Mouse (Mus musculus): ENCODE measurements around the gene Ctnna3.
"Not testable (repeated sequence)": the region's sequence is repeated elsewhere in the genome, so short reads cannot be mapped to it uniquely, and the experiment has no call there.

The Ctnna3 gene

DNA sequence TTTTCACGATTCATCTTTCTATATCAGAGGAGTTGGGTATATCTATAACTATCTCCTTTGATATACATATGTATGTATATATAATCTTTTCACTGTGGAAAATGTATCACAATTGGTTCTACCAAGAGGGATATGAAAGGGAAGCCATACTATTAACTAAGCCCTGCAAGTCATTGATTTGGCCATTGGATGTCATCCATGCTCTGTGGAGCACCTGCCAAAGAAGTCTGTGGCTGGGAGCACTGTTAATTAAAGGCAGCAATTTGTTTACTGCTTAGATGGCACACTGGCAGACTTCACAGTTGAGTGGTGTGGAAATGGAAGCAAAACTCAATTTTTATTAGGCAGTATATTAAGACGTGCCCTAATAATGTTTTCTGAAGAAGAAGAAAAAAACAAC lies 1592.8 kb downstream of the Ctnna3 start:
- peak; percentile 15 to 31 for DNase-seq

DNA sequence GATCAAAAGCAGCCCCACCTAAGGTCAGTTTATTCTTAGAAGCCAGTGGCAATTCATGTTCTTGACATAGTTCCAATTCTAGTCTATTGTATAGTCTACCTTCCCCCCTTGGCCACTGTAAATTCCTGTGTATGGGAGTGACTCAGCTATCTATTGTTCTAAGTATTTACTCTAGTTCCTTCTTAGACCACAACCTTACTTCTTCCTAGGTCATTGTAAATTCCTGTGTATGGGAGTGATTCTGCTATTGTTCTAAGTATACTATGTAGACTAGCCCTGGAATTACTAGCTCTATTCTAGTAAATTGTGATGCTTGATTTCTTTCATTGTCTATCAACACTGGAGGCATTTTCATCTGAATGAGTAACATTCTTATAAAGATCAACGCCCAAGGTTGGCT lies 1603.6 kb downstream of the Ctnna3 start:
- DNase-seq = not testable (repeated sequence)
